Mouse (Mus musculus) layer of hippocampus, postnatal 10 days (tissue): ENCODE data around the gene N4bp1. TPM values are rescaled to one million over a fixed set of nuclear protein-coding genes. Genes with fewer than 3 reads are reported as not detected.
A peak's percentile ranks its signal among the peaks of the same experiment; 100 is the strongest.

Experiments
- DNase-seq, 2 experiments: peaks; one replicate each; pipeline ENCODE4 v3.0.0; 2021; ENCODE audit warnings: low spot score in 2 of 2
- long read RNA-seq: library from polyadenylated mRNA; stranded (forward); transcript quantifications from one replicate; pipeline ENCODE4 v2.0.0, GENCODE M21; 2023
- total RNA-seq, 2 experiments: library from RNA; stranded (reverse); gene quantifications; 2 replicates each; pipeline ENCODE4 v1.2.3; 2021

The N4bp1 gene
- total RNA-seq: 10 to 100 TPM; 25.9 to 27.0 TPM
- long read RNA-seq, full-length matches to known transcripts: 1 of 6 reads
- long read RNA-seq, partial matches to known transcripts: 2 of 6 reads
- long read RNA-seq, other reads (novel, unspliced or antisense): 3 of 6 reads

GRCm38 (mm10) chr8:86884489-86885463 is at the start of gene N4bp1:
TSS of gene N4bp1 (minus strand) at chr8:86885258.
- peak; percentile 91 to 93 for DNase-seq

- no peak for DNase-seq
Measured at GRCm38 (mm10) chr8:86934841-86935240, 49.8 kb upstream of the N4bp1 start.

- DNase-seq: no peak
Measured at GRCm38 (mm10) chr8:86934393-86934792, 49.3 kb upstream of the N4bp1 start.

GRCm38 (mm10) chr8:86933898-86934297 is 48.8 kb upstream of the N4bp1 start:
- peak; percentile 75 to 77 for DNase-seq

GRCm38 (mm10) chr8:86926237-86926636 is 41.2 kb upstream of the N4bp1 start:
- DNase-seq: no peak

GRCm38 (mm10) chr8:86923219-86923835 is 38.3 kb upstream of the N4bp1 start:
- no peak for DNase-seq

GRCm38 (mm10) chr8:86922673-86923072 is 37.6 kb upstream of the N4bp1 start:
- no peak for DNase-seq

- DNase-seq: no peak
Measured at GRCm38 (mm10) chr8:86922141-86922540, 37.1 kb upstream of the N4bp1 start.

GRCm38 (mm10) chr8:86920996-86921395 is 35.9 kb upstream of the N4bp1 start:
- no peak for DNase-seq

- DNase-seq: no peak
Measured at GRCm38 (mm10) chr8:86920455-86920854, 35.4 kb upstream of the N4bp1 start.

- no peak for DNase-seq
Measured at GRCm38 (mm10) chr8:86920024-86920423, 35.0 kb upstream of the N4bp1 start.

GRCm38 (mm10) chr8:86919262-86919661 is 34.2 kb upstream of the N4bp1 start:
- DNase-seq: no peak

GRCm38 (mm10) chr8:86918093-86918492 is 33.0 kb upstream of the N4bp1 start:
- no peak for DNase-seq

- no peak for DNase-seq
Measured at GRCm38 (mm10) chr8:86917689-86918088, 32.6 kb upstream of the N4bp1 start.

- no peak for DNase-seq
Measured at GRCm38 (mm10) chr8:86916369-86916768, 31.3 kb upstream of the N4bp1 start.

- DNase-seq: no peak
Measured at GRCm38 (mm10) chr8:86911136-86911535, 26.1 kb upstream of the N4bp1 start.

- no peak for DNase-seq
Measured at GRCm38 (mm10) chr8:86910250-86910649, 25.2 kb upstream of the N4bp1 start.

- DNase-seq: peak; percentile 85
Measured at GRCm38 (mm10) chr8:86908536-86908935, 23.5 kb upstream of the N4bp1 start.

- DNase-seq: no peak
Measured at GRCm38 (mm10) chr8:86904911-86905310, 19.9 kb upstream of the N4bp1 start.

GRCm38 (mm10) chr8:86903104-86903503 is 18.0 kb upstream of the N4bp1 start:
- DNase-seq: peak; percentile 89 to 90

GRCm38 (mm10) chr8:86902656-86903055 is 17.6 kb upstream of the N4bp1 start:
- DNase-seq: no peak

- no peak for DNase-seq
Measured at GRCm38 (mm10) chr8:86901972-86902371, 16.9 kb upstream of the N4bp1 start.
